Mouse (Mus musculus): ENCODE measurements around the gene 7530416G11Rik.

DNA sequence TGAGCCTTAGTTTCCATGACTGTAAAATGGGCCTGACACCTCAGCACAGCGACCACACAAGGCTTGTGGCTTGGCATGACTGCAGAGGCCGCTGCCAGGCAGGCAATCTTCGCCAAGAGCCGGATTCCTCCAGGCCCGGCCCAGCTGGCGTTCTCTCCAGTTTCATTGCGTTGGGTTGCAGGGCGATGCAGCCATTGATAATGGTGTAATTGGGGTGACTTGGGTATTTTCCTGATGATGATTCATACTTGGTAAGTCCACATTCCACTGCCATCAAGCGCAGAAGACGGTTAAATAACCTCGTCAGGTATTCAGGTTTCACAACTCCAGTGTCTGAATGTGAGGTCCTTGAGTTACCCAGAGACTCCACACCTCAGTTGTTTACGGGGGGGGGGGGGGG lies 23.7 kb downstream of the 7530416G11Rik start:
- TF ChIP-seq CTCF (IDR thresholded peaks at IDR 0.05; ENCODE audit: insufficient read depth, low read length) = no peak
- TF ChIP-seq POLR2A (IDR thresholded peaks at IDR 0.05; ENCODE audit: borderline replicate concordance, extremely low read depth, low read depth, low read length) = no peak

Data from lung, adult 2 months (tissue).